Mouse (Mus musculus) right cerebral cortex, postnatal 25 days (tissue): ENCODE measurements at regions not wholly inside any gene's neighbourhood (a gene's known extent, or its start where the extent isn't known, plus 50 kb on each side); places are given as distances from the start of the nearest gene placed in this dataset.
A peak's percentile ranks its signal among the peaks of the same experiment; 100 is the strongest.

Experiments used
- DNase-seq: peaks from one replicate; pipeline ENCODE4 v3.0.0; 2022

DNA sequence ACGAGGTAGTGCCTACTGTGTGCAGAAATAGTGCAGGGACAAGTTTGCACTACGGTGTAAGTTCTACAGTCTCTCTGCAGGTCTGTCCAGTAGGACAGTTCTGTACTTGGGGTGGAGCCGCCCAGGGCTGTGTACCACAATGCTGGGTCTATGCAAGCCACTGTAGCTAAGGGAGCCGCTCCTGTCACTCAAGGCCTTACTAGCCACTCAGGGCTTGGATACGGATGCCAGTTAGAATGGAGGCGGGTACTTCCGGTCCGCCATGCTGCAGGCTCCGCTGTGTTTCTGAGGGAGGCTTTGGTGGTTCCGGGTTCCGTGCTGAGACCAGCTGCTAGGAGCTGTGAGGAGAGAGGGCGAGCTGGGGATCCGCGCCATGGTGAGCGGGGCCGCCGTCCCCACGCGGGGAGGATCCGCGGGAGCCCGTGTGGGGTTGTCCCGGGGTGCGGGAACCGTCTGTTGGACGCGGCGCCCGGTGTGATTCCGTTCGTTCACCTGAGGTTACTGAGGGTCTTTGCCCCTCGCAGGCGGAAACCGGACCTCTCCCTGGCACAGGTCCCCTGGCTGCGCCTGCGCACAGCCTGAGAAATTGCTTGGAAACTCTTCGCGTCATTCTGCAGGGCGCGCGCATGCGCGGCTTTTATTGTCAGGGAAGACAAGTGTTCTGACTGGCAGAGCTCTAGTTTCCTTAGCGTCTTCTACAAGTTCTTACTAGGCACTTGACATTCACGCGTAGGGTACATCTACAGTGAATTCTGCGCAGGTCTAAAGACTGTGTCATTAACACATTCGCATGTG is 51.0 kb upstream of the Zfp873 start:
- DNase-seq = peak; percentile 66
